Mouse (Mus musculus) myocyte (in vitro differentiated cells): Measurements from ENCODE around the gene Cybrd1.

Experiments
- E2F4 ChIP-seq: IDR thresholded peaks from one replicate; pipeline ENCODE4 v1.6.1; 2011; ENCODE audit warnings: mild to moderate bottlenecking, control low read depth, moderate library complexity; ENCODE audit not compliant: insufficient read depth
- MAX ChIP-seq: IDR thresholded peaks from one replicate; pipeline ENCODE4 v1.6.1; 2011; ENCODE audit warnings: low read depth, mild to moderate bottlenecking, control low read depth
- MYOG ChIP-seq, 3 experiments: IDR thresholded peaks; one replicate each; pipeline ENCODE4 v1.6.1; 2011; ENCODE audit warnings: control low read depth in 2 of 3, low read depth in 2 of 3, mild to moderate bottlenecking in 2 of 3; ENCODE audit not compliant: insufficient read length in 2 of 3, control insufficient read depth in 1 of 3, insufficient read depth in 1 of 3
- POLR2A ChIP-seq: IDR thresholded peaks from one replicate; pipeline ENCODE4 v1.6.1; 2011; ENCODE audit warnings: low read depth, mild to moderate bottlenecking, control low read depth, moderate library complexity; ENCODE audit not compliant: insufficient read length
- TCF12 ChIP-seq: IDR thresholded peaks from one replicate; pipeline ENCODE4 v1.6.1; 2011; ENCODE audit warnings: mild to moderate bottlenecking, control low read depth; ENCODE audit not compliant: poor library complexity, insufficient read depth, severe bottlenecking
- USF1 ChIP-seq: IDR thresholded peaks from one replicate; pipeline ENCODE4 v1.6.1; 2011; ENCODE audit warnings: low read depth, mild to moderate bottlenecking, control low read depth, moderate library complexity

DNA sequence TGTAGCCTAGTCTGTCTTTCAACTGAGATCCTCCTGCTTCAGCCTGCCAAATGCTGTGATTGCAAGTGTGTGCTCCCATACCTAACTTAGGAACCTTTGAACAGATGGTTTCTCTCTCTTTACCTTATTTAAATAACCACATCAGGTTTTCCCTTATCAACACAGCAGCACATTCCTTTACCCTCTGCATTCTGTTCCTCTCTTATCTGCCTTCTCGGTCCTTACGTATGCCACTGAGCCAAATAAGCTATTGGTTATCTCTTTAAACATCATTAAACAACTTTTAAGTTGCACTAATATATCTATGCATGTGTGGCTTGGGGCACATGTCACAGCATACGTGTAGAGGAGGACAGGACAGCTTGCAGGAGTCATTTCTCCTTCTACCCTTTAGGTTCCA is 43.9 kb upstream of the Cybrd1 start:
- TF ChIP-seq POLR2A = no peak
- TF ChIP-seq E2F4 = no peak
- no peak for TF ChIP-seq USF1
- no peak for TF ChIP-seq TCF12
- TF ChIP-seq MYOG (IDR thresholded peaks at IDR 0.05; ENCODE audit: control insufficient read depth in 1 of 3, insufficient read depth in 1 of 3, insufficient read length in 2 of 3, low read depth in 2 of 3) = no peak
- no peak for TF ChIP-seq MAX
